Mouse (Mus musculus): ENCODE data around the gene Pstk.

DNA sequence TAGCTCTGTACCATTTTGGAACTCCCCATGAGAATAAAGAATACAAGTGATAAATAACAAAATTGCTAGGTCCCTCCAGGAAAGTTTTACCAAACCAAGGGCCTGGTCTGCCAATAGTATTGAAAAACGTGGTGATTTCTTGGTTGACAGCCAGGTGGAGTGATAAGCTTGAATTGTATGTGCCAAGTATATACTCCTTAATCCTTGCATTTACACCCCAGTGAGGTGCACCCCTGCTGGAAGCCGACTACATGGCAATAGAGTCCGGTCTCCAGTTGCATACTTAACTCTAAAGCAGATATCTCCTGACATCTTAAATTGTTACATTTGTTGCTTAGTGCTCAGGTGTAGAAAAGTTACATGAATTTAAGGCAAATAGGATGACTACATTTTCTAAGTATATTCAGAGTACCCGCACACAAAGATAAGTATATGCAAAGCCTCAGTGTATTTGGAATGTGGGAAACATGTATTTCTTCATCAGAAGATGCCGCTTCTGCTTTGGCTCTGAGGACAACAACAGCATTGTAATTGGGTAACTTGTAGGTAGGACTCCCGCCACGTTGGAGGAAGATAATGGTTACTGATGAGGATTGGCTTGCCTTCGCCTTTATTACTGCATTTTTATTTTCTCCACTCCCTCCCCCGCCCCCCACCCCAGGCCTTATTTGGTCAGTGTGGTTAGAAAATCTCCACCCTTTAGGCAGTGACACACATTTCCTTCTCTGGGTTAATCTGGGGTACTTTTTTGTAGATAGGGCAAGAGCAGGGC, 1.1 kb downstream of the Pstk start:
- no peak for TF ChIP-seq POLR2A (IDR thresholded peaks at IDR 0.05; ENCODE audit: low read depth, low read length)
- no peak for TF ChIP-seq CTCF (conservative IDR thresholded peaks at IDR 0.05; ENCODE audit: insufficient read depth, insufficient read length, low read depth, low read length)

All from kidney, adult 2 months (tissue).